Mouse (Mus musculus) thymus, postnatal 25 days (tissue): ENCODE data around the gene Cers6.

Source experiments
- DNase-seq: peaks from one replicate; pipeline ENCODE4 v3.0.0; 2022

Cers6 gene

DNA sequence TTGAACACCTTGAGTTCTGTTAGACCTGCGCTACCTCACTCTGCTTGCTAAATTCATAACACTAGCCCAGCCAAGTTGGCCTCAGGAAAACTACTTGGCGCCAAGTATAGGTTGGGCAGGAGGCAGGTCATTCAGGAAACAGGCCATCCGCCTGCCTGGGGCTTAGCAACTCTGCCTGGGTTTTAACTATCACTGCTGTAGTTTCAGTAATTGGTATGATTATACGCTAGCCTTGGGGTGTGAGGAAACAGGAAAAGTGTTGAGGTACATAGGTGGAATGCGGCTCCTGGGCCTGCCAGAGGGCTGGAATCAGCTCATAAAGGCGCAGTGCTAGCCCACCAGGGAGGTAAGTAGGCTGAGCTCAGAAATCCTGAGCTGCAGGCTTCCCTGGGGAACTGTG is 114.0 kb downstream of the Cers6 start:
- DNase-seq: no peak

DNA sequence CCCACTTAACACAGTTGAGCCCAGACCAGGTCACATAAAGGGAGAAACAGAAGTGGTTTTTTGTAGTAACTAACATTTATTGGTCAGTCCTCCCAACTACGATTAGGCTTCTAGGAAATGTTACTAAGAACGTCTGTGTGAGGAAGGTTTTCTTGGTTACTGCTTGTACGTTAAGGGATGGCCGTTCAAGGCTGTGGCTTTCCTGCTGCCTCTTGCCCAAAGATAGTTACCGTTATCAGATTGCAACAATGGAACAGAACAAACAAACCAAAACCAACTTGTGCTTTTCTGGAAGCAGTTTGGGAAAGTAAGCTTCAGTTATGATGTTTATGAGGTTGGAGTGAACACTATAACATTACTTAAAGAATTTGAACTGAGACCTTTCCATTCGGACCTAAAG is 114.5 kb downstream of the Cers6 start:
- no peak for DNase-seq

GRCm38 (mm10) chr2:68978244-68978643 is 117.0 kb downstream of the Cers6 start:
- DNase-seq: no peak

DNA sequence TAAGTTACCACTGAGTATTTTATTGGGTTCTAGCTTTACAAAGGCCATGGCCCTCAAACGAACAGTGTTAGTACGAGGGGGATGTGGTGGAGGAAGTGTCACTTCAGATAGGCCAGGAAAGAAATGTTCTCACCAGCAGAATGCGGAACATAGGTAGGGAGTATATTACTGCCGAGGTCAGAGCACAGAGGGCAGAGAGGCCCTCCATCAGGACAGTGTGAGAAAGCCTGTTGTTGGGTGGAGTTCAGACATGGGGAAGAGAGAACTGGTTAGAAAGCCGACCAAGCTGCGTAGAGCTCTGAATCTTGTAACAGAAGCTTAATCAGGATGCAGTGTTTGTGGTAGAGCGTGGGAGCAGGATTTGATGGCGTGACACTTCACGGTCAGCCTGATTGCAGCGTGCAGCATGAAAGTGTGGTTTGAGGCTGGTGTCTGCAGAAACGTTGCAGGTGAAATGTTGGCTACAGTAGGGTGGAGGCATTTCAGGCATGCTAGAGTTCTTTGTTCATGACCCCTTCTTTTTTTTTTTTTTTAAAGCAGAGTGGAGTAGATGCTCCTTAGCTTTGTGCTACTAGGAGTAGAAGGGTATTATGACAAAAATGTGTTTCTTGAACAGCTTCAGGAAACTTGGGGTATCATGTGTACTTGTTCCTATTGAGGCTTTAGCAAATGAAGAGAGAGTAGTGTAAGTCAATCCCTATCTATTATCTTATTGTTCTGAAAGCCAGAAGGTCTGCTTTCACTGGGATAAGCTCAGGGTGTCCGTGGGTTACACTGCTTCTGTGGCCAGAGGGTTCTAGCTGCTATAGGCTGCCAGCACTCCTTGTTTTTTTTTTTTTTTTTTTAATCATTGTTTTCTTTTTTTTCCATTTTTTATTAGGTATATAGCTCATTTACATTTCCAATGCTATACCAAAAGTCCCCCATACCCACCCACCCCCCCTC is 117.7 kb downstream of the Cers6 start:
- no peak for DNase-seq

DNA sequence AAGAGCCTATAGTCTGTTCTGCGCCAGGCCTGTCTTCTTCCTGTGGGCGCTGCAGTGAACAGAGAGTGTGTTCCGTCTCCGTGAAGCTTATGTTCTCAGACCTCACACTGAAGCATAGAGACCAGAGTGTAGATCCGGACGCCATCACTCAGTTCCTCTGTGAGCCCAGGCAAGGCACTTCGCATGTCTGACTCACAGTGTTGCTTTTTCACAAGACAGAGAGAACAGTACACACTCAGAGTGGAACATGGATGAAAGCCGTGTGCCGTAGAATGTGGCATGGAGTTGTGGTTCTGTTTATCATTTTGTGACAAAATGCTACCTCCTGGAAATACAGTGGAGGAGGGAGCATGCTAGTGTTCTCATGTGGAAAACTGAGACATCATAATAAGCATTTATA is 120.1 kb downstream of the Cers6 start:
- DNase-seq: no peak

GRCm38 (mm10) chr2:68981756-68982409 is 120.6 kb downstream of the Cers6 start:
- DNase-seq: no peak

DNA sequence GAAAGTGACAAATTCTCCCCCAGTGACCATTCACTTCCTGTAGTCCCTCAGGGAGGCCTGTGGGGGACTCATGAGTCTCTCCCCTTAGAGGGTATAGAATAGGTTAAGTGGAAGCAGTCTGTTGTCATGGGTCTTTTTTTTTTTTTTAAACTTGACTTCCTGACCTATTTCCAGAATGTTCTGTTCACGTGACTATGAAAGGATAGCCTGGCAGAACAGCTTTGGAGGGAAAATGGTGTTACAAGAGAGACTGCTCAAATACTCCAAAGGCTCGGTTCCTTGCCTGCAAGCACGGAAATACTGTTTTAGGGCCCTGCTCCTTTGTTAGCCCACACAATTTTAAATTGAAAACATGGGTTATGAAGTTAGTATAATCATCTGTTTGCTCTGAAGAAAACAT is 121.7 kb downstream of the Cers6 start:
- no peak for DNase-seq

GRCm38 (mm10) chr2:68983431-68983830 is 122.2 kb downstream of the Cers6 start:
- no peak for DNase-seq

- DNase-seq: no peak
Observed at GRCm38 (mm10) chr2:68989117-68989516, 127.9 kb downstream of the Cers6 start.

DNA sequence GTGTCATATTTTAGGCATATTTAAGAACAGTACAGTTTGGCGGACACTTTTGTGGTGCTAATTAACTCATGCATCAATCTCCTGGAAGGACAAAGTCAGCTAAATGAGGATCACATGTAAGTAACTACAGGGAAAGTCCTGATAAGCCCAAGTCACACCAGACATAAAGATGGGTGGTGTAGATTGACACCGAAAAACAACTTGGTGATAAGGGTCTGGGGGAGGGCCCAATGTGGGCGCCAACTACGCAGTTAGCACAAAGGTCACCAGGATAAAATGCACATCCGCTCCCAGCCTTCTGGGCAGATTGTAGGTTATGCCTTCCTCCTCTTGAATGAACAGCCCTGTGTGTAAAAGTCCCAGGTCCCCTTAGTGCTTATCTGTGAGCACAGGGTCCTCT is 131.4 kb downstream of the Cers6 start:
- no peak for DNase-seq

DNA sequence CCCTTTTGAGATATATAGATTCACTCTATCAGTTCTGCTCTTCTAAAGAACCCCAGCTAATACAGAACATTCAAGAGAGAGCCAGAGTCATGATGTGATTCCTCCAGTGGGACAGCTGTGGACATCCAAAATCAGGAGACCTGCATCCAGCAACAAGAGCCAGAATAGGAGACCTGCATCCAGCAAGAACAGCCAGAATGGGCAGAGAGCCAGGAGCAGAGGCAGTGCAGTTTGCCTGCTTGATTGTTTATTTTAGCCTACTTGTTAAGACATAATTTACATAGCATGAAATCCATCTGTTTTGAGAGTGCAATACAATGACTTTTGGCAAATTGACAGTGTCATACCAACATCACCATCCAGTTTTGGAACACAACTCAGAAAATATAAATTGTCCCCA is 133.2 kb downstream of the Cers6 start:
- no peak for DNase-seq

- DNase-seq: no peak
Observed at GRCm38 (mm10) chr2:68995723-68996122, 134.5 kb downstream of the Cers6 start.

DNA sequence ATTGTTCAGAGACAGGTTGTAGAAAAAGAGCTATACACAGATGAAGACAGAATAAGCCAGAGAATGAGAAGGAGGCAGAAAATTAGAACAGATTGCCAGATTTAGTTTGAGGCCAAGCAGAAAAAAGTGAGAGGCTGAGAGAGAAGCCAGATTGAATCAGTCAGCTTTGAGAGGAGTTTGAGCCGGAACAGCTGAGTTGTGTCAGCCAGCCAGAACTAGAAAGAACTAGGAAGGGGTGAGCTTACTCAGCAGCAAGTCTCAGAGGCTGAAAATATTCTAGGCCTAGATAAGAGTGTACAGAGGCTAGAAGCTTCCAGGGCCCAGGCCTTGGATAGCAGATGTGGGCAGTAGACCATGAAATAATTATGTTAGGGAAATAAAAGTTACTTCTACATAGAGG is 135.0 kb downstream of the Cers6 start:
- no peak for DNase-seq

DNA sequence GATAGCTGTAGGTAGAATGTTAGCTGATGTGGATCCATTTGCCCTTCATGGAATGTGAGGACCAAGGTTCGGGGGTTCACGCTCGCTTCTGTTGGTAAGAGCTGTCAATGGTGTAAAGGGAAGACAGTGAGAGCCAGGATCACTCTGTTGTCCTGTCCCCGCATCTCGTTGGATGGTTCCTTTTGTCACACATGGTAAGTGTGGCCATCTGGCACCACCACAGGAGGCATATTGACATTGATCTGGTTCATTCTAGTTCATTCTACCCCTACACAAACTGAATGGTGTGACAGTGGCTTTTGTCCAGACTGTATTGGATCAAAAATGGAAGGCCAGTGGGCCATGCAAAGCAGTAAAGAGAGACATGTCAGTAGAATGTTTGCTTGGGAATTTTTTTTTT is 142.8 kb downstream of the Cers6 start:
- DNase-seq: no peak

GRCm38 (mm10) chr2:69011392-69011791 is 150.2 kb downstream of the Cers6 start:
- DNase-seq: no peak

- no peak for DNase-seq
Observed at GRCm38 (mm10) chr2:69011860-69012259, 150.6 kb downstream of the Cers6 start.

DNA sequence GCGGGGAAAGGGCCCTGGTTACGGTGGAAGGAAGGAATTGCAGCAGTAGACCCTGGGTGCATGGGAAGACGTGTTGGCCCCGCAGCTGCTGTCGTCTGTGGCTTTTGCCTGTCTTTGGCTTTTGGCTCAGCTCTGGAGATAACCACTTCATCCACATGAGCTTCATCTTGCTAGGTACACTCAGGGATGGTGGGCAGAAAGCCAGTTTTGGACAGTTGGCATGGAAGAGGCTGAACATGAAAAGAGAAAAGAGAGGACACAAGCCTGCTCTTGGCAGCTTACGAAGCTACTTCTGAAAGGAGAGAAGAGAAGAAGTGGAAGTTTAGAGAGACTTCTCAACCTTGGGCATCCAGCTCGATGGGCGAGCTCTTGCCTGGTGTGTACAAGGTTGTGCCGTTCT is 153.0 kb downstream of the Cers6 start:
- no peak for DNase-seq

- no peak for DNase-seq
Observed at GRCm38 (mm10) chr2:69015172-69015724, 154.0 kb downstream of the Cers6 start.

GRCm38 (mm10) chr2:69015822-69016221 is 154.6 kb downstream of the Cers6 start:
- no peak for DNase-seq

DNA sequence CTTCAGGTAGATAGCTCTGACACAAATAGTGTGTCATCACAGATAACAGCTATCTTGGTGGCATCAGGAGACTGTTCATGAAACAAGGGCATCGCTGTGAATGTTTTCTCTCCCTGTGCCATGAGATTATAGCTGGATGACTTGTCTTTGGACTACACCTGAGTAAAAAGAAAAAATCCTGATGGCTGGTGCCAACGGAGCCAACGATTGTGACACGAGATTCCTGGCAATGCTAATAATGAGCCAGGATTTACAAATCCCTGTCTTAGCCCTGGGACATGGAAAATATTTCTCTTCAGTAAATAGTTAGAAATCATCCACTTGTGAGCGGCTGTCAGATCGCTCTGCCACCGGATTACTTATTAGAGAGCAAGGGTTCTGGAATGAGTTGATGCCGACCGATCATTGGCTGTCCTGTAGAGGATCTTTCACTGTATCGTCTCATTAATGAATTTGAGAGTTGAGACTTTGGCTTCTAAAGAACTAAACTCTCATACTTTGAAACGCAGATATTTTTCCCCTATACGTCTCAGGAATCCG is 157.9 kb downstream of the Cers6 start:
- no peak for DNase-seq

GRCm38 (mm10) chr2:69019821-69020489 is 158.7 kb downstream of the Cers6 start:
- DNase-seq: no peak

DNA sequence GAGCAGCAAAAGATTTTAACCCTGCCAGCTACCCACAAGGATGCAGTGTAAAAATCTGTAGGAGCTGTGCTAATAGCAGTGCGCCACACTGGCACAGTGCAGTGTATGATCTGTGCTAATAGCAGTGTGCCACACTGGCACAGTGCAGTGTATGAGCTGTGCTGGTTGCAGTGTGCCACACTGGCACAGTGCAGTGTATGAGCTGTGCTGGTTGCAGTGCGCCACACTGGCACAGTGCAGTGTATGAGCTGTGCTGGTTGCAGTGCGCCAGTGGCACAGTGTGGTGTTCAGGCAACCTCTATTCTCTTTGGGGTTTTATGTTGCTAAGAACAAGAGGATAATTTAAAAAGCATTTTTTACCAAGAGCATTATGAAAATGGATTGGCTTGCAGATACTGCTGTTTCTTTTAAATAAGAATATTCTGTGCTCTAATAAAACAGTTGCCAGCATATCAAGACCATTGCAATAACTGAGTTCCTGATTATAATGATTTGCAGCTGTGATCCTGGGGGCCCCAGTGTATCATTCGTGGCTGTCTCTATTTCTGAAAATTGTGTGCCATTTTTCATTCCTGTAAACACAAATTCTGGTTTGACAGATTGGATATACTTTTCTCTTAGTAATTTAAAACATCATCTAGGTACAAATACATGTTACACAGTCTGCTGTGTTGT is 159.5 kb downstream of the Cers6 start:
- DNase-seq: no peak

DNA sequence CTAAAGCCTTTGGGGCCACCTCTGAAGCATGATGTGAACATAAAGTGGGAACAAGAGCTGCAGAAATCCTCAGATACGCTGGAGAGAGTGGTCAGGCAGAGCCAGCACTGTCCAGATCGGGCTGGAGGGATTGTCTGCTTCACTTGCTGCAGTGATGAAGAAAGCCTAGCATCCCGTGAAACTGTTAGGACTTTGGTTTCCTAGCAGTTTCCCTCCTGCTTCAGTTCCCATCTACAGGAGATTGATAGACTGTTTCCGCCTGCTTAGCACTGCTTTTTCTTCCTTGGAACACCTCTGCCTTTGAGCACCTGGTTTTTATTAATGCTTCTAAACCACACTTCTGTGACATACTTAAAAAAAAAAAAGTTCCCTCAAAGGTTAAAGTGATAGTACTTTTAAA is 160.3 kb downstream of the Cers6 start:
- no peak for DNase-seq
